Mouse (Mus musculus) common myeloid progenitor, adult 5-6 weeks (primary cell): ENCODE data around the gene Tmod3. TPM values are rescaled to one million over a fixed set of nuclear protein-coding genes. Genes with fewer than 3 reads are reported as not detected.

Experiments
- ATAC-seq: replicated peaks from 2 replicates; pipeline ENCODE4 v1.8.0; 2016; ENCODE audit warnings: low read depth, mild to moderate bottlenecking, moderate TSS enrichment, inconsistent platforms; ENCODE audit not compliant: poor library complexity, severe bottlenecking
- total RNA-seq: library from RNA; stranded (forward); fragments of 200-1000, 187-1606 nt; gene quantifications from 2 replicates; pipeline ENCODE4 v1.2.3, GENCODE M21; 2017

Tmod3 gene
- total RNA-seq: 73.1 and 81.4 TPM in 2 replicates

GRCm38 (mm10) chr9:75559512-75560012 lies at the start of gene Tmod3:
Gene Tmod3 (minus strand): TSS chr9:75559657.
- peak; percentile 86 for ATAC-seq

DNA sequence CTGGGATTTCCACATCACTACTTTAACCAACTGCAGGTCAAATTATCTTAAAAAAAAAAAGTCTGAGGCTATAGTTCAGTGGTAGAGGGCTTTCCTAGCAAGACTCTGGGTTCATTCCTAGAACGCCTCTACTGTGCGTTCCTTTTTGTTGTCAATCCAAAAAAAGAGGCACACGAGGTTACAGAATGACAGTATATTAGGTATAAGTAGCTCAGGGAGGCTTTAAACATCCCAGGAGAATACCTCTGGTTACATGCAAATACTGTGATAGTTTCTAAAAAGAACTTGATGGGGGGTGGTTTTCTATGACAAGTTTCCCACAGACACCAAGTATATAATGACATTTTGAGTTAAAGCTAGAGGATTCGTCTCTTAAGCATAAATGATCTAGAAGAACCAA lies 48.0 kb upstream of the Tmod3 start:
- ATAC-seq: no peak

DNA sequence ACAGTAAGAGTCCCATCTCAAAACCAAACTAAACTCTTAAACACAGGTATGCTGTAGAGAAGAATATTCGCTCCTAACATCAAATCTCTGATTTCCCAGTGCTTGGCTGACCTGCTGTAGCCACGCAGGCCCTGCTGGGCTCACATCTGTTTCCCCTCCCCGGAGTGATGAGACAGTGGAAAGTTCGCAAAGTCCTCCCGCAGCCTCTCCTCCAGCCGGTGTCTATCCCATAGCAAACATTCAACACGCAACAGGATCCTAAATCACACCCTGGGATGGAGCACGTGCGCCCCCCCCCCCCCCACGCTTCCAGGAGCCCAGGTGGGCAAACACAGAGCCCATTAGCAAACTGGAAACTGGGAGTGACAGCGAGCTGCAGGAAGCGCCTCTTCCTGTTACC lies 42.1 kb upstream of the Tmod3 start:
- ATAC-seq: no peak

GRCm38 (mm10) chr9:75600166-75600934 lies 40.9 kb upstream of the Tmod3 start:
- no peak for ATAC-seq

GRCm38 (mm10) chr9:75599191-75599841 lies 39.9 kb upstream of the Tmod3 start:
- ATAC-seq: no peak

- ATAC-seq: no peak
Measured at GRCm38 (mm10) chr9:75597596-75597995, 38.1 kb upstream of the Tmod3 start.

DNA sequence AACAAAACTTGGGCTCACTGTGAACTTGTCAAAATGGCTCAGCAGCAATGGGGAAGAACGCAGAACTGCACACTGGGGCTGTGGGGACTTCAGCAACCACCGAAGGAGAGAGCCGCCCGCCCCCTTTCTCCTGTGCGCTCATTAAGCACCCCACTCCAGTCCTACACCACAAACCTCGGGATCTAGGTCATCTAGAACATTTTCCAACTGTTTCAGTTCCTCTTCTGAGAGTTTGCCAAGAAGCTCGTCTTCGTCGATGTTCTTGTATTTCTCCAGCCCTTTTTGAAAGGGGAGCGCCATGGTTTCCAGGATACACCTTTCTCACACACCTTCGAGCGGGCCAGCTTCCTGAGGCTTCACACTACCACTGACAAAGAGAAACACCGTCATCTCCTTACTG lies 37.6 kb upstream of the Tmod3 start:
- no peak for ATAC-seq

DNA sequence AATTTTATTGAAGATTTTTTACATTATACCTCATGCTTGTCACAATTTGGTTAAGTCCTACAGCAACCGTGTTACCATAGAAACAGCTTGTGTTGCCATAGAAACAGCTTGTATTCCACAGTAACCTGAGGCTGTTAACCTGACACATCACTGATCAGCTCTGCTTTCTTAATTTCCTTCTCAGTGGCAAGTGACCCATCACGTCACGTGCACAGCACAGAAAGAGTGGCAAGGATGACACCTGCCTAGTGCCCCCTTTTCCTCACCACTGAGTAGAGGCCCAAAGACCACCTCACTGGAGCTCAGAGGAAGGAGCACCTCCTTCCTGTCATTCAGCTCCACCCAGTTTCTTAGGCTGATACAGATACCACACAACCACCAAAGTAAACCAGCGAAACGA lies 34.0 kb upstream of the Tmod3 start:
- ATAC-seq: no peak

DNA sequence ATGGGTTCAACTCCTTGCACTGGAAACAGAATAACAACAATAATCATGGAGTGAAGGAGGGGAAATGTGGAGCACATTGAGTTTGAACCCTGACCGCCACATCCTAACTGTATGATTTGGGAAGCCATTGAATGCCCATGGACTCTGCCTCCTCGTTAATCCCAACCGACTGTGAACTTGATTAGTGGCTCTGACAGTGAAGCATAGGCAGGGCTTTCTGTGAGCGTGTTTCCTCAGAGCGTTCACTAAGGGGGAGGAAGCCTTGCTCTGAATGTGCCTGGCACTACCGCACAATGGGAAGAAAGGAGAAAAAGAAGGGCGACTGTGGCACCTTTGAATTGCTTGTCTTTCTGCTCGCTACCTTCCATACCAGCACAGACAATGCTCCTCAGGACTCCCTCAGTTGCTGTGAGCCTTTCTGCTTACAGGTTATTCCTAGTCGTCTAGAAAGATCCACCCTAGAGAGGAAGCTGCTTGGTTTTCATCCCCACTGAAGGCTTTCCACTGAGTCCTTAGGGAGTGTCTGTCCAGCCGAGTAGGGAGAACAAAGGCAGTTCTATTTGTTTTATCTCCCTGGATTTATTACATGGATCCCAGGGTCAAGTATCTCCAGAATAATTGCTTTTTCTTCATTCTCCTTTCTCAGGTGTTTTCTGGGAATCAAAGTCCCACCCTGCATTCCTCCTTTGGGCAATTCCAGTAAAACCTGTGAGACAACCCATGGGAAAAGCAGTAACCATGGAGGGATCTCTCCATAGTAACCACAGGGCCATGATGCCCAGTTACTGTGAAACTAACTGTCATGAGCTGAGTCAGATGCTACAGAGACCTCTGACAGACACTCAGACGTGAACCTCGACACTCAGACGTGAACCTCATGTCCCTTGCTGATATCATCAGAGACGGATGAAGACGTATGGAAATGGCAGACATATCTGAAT lies 30.7 kb upstream of the Tmod3 start:
- ATAC-seq: no peak

GRCm38 (mm10) chr9:75581694-75582350 lies 22.4 kb upstream of the Tmod3 start:
- ATAC-seq: peak; percentile 77

DNA sequence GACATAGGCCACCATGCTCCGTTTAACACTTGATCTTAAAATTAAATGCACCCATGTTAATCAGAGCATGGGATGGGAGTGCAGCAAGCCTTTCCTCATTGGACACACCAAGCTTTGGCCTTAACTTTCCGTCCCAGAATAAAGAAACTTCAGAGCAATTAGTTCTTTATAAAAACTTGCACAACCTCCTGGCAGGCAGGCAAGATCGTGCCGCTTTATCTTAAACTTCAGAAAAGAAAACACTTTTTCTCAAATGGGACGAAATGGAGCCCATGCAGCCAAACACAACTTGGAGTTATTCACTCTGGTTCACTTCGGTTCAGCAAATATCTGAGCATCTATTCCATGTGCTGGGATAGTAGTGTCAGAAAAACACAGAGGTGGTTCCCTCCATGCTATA lies 19.9 kb upstream of the Tmod3 start:
- ATAC-seq: no peak

DNA sequence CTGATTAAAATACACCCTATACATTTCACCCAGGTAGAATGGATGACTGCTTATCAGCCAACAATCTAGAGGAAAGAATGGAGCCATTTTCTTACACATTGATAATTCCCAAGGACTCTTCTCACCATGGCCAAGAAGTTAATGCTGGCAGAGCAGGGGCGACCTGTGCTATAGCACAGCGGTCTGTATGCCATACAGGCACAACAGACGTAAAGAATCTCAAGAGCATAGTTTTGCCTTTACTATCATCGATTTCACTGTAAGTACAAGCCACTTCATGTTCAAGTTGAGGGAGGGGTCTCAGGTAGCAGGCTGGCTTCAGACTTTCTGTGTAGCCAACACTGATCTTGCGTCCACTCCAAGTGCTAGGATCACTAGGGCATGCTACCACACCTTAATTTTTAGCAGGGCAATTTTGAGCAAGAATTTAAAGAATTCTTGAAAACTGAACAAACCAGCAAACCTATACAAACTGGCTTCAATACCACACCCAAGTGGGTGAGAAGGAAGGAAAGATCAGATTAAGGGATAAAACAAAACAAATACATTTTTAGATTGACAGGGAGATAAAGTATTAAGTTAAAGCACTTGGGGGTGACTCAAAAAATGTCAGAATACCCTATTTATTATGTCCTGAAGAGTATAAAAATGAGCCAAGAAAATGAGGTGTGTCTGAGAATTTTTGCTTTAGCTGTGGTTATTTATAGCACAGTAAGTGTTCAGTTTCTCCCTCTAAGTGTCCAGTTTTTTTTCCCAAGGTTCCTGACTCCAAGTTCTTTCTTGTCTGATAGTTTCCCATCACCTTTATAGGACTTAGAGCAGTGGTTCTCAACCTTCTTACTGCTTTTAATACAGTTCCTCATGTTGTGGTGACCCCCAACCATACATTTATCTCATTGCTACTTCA lies 11.8 kb upstream of the Tmod3 start:
- no peak for ATAC-seq

DNA sequence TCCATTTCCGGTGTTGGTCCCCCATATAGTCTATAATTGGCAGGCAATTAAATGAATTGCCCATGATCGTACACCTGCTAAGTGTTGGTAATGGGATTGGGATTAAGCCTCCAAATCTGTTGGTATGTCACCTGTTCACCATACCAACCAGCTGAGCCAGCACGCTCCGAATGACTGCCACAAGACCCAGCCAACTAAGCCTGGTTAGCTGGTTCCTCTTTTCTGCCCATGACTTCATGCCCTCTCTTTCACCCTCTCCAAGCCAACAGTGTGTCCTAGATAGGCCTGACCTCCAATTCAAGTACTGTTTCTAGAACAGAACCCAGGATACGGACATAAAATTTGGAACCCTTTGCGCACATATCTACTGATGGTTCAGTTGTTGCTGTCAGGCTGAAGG lies 8.9 kb upstream of the Tmod3 start:
- peak; percentile 86 for ATAC-seq

DNA sequence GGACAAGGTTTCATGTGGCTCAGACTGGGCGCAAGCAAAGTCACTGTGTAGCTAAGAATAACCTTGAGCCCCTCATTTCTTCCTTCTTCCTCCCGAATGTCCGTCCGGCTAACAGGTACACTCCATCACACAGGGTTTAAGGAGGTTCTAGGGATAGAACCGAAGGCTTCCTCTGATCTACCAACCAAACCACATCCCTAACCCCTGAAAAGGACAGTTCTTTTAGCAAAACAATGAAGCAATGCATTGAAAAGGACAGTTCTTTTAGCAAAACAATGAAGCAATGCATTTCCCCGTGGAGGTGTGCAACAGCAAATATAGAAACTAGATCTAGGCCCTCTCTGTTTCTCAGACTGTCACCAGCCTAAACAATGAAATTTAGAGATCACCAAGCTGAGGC lies 5.4 kb upstream of the Tmod3 start:
- no peak for ATAC-seq

DNA sequence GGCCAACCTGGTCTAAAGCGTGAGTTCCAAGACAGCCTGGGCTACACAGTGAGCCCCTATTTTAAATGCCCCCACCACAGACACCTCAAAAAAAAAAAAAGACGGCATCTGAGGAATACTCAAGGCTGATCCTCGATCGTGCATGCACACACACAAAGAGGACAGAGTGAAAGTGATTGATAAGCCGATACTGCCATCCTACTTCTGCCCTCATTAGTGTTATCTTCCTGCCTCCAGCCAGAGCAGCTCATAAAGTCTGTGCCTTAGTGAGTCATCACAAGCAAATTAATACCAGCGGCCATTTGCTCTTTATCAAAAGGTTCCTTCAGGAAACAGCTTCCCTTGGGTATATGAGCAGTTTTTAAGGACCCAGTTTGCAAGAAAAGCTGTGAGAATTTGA lies 4.2 kb upstream of the Tmod3 start:
- no peak for ATAC-seq

- no peak for ATAC-seq
Measured at GRCm38 (mm10) chr9:75563176-75563575, 3.7 kb upstream of the Tmod3 start.

GRCm38 (mm10) chr9:75561040-75561669 lies 1.7 kb upstream of the Tmod3 start:
- ATAC-seq: no peak

- no peak for ATAC-seq
Measured at GRCm38 (mm10) chr9:75560353-75560752, 896 bp upstream of the Tmod3 start.
